Mouse (Mus musculus) heart, postnatal 25 days (tissue): ENCODE data around the gene Cnnm1. TPM values are rescaled to one million over a fixed set of nuclear protein-coding genes. Genes with fewer than 3 reads are reported as not detected.

Experiments used
- DNase-seq: peaks from one replicate; pipeline ENCODE4 v3.0.0; 2022; ENCODE audit warnings: low spot score
- intact Hi-C: fragments of 180-260 bp; cut with DNase I; formaldehyde crosslinking; loops from one replicate; pipeline ENCODE4 v1.15.1; 2025
- total RNA-seq, 2 experiments: library from RNA; stranded (reverse); gene quantifications; 2 replicates each; pipeline ENCODE4 v1.2.3; 2021

The Cnnm1 gene
- total RNA-seq: under 1 TPM; 0.06 to 0.08 TPM

DNA sequence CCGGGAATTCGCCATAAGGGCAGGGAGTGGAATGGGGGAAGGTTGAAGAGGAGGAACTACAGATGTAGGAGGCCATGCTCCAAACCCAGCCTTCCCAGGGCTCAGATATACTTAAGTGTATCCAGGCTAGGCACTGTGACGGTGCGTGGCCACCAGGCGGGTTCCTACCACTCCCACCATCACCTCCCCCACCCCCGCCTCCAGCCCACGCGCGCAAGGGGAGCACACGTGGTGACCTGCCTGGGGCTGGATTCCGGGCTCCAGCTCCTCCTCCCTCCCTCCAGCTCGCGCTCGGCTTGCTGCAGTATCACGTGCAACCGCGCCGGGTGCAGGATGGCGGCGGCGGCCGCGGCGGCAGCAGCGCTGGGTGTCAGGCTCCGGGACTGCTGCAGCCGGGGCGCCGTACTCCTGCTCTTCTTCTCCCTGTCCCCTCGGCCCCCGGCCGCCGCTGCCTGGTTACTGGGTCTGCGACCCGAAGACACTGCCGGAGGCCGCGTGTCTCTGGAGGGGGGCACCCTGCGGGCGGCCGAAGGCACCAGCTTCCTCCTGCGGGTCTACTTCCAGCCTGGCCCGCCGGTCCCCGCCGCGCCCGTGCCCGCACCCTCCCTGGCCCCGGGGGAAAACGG, at the start of gene Cnnm1:
Cnnm1 (plus strand) TSS at position 325 of the 626 bp plus-strand sequence.
- no peak for DNase-seq
- intact Hi-C loops: no loop called here

DNA sequence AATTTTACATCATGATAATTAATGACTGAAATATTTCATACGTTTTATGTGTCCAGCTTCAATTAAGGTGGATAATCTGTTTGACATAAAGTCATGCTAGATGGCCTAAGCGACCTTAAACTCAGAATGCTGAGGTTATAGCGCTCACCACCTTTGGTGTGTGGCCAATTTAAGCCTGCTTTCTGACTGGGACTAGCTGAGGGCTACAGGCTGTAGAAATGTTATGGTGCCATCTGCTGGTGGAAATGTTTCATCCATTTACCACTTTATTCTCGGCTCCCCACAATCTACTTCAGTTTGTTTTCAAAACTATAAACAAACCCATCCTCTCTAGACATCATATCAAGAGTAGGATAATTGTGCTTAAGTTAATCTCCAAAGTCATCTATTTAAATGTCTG, 43.9 kb upstream of the Cnnm1 start:
- intact Hi-C loops: loop anchor here (1.0 to 2.0 kb wide), 2 partner anchors 368 to 601 kb away; no protein-coding TSS in a partner anchor
- DNase-seq: no peak

DNA sequence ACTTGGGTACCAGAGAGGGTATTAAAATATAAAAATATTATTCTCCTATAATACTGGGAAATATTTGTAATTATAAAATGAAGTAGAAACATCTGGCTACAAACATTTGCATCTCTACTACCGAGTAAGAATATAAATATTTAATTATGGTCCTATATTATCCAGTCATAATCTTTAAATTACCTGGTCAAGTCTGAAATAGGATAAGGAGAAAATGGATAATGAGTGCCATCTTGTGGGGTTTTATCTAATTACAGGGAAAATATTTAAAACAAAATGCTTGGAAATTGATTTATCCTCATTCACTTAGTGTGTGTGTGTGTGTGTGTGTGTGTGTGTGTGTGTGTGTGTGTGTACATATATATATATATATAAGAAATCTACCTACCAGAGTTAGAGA, 33.1 kb upstream of the Cnnm1 start:
- no peak for DNase-seq
- intact Hi-C loops: no loop called here

GRCm38 (mm10) chr19:43415565-43415964, 24.7 kb upstream of the Cnnm1 start:
- intact Hi-C loops: no loop called here
- no peak for DNase-seq

GRCm38 (mm10) chr19:43420506-43420905, 19.7 kb upstream of the Cnnm1 start:
- intact Hi-C loops: no loop called here
- no peak for DNase-seq

- no peak for DNase-seq
- intact Hi-C loops: no loop called here
Observed at GRCm38 (mm10) chr19:43424082-43424481, 16.2 kb upstream of the Cnnm1 start.

- intact Hi-C loops: no loop called here
- DNase-seq: no peak
Observed at GRCm38 (mm10) chr19:43427446-43428224, 12.6 kb upstream of the Cnnm1 start.

DNA sequence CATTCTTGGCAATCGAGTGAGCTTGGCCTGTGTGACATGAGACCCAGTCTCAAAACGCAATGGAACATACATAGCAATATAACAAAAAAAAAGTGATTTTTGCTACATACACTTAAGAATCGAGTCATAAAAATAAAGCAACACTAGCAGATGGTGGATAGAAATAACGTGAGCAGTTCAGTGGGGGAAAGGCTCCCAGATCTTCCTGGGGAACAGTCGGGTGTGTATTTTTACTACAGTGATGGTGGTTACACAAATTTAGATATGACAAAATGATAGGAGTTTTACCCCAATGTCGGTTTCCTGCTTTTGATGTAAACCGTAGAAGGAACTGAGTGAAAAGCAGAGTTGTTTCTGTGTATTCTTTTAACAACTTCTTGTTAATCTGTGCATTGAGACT, 990 bp upstream of the Cnnm1 start:
- intact Hi-C loops: no loop called here
- DNase-seq: no peak

GRCm38 (mm10) chr19:43440768-43441660, 778 bp downstream of the Cnnm1 start:
- DNase-seq: no peak
- intact Hi-C loops: no loop called here

DNA sequence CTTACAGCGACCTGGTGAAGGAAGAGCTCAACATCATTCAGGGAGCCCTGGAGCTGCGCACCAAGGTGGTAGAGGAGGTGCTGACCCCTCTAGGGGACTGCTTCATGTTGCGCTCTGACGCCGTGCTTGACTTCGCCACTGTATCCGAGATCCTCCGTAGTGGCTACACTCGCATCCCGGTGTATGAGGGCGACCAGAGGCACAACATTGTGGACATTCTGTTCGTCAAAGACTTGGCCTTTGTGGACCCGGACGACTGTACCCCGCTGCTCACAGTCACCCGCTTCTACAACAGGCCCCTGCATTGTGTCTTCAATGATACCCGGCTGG, 1.4 kb downstream of the Cnnm1 start:
- no peak for DNase-seq
- intact Hi-C loops: no loop called here

DNA sequence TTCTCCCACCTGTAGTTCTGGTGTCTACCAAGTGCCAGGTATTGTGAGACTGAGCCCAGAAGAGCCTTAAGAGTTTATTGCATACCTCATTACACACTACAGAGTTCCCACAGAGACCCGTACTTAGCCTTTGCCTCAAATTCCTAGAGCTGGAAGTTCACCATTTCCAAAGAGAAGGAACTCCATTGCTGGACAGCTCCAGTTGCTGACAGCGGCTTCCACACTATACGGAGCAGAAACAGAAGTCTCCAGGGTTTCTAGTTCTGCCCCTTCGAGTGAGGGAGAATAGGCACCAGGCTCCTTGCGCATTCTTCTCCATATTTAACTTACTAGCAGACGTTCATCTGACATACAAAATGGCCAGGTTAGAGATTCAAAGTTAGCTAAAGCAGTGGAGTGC, 2.0 kb downstream of the Cnnm1 start:
- DNase-seq: no peak
- intact Hi-C loops: no loop called here

GRCm38 (mm10) chr19:43442906-43443305, 2.7 kb downstream of the Cnnm1 start:
- DNase-seq: no peak
- intact Hi-C loops: no loop called here

DNA sequence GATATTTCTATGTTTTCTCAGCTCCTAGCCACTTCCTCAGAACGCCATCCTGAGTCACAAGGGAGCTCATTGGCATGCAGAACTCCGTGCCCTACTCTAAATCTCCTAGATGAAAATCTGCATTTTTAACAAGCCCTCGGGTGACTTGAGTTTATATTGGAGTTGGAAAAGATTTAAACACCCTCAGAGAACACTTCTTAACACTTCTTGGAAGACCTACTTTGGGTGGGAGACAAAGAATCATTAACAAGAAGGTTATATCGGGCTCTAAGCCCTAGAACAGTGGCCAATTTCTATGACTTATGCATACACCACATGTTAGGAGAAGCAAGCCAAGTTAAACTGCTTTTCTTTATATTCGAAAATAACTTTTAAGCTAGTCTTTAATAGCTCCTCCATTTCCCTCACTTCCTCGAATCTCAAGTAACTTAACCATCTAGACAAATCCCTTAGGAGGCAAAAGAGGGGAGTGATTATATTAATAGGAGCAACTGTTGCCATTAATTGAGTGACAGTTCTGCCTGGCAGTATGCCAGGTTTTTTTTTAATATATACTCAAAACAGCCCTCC, 4.5 kb downstream of the Cnnm1 start:
- intact Hi-C loops: no loop called here

GRCm38 (mm10) chr19:43451563-43451962, 11.3 kb downstream of the Cnnm1 start:
- intact Hi-C loops: no loop called here
- no peak for DNase-seq

More for the DNA sequence above, 4.5 kb downstream of the Cnnm1 start:
- DNase-seq: no peak

GRCm38 (mm10) chr19:43452176-43452575, 11.9 kb downstream of the Cnnm1 start:
- intact Hi-C loops: no loop called here
- DNase-seq: no peak

GRCm38 (mm10) chr19:43453025-43453424, 12.8 kb downstream of the Cnnm1 start:
- intact Hi-C loops: no loop called here
- no peak for DNase-seq

DNA sequence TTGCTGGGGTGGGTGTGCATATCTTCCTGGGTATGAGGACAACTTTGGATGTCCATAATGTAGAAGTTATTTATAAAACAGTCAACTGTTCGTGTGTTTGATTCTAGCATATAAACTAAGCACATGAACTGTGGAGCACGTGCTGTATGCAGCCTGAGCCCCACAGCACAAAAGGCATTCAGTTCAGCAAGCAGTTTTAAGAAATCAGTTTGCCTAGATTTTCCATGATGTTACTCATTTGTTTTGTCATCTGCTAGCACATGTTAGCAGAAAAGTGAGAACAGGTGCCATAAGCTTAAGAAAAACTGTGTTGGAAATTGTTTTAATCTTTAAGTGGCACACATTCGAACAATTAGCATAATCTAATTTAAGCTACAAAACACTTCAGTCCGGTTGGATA, 19.7 kb downstream of the Cnnm1 start:
- DNase-seq: no peak
- intact Hi-C loops: no loop called here

DNA sequence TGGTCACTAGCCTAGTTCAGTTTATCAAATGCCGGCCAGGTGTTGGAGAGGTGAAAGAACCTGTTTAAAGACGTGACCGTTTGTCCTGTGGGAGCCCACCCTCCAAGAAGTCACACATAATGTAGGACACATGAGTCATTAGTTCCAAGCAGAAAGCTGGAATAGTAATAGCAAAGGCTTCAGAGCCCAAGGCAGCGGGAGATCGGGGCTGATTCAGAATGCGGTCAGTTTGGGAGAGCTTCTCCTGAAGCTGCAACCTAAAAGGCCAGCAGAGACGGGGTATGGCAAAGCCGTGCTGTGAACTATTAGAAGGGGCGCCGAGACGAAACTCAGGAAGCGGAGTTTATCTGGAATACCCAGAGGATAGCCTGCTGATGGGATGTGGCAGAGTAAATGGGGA, 20.2 kb downstream of the Cnnm1 start:
- intact Hi-C loops: no loop called here
- no peak for DNase-seq

- intact Hi-C loops: no loop called here
- no peak for DNase-seq
Observed at GRCm38 (mm10) chr19:43462141-43462540, 21.9 kb downstream of the Cnnm1 start.

- intact Hi-C loops: no loop called here
- DNase-seq: no peak
Observed at GRCm38 (mm10) chr19:43463546-43464293, 23.5 kb downstream of the Cnnm1 start.
